ENCODE assay signal across 31 mouse cellular contexts in genomic region chr1:150886267-150886666, GRCm38 (mm10).
"Had no signal": no experiment of that assay in that cellular context is flagged by ENCODE, and none has a peak within 500 bp of the region (broad histone marks: within the 10 kb centered on the region; RNA-seq: fewer than 3 reads in every experiment).

No protein-coding gene starts in this region.

- H3K27me3 ChIP-seq: limb, embryonic 12.5 days; limb, embryonic 13.5 days; limb, embryonic 15.5 days; liver, embryonic 12.5 days; liver, embryonic 13.5 days; liver, embryonic 15.5 days; lung, embryonic 15.5 days; megakaryocyte, embryonic 14.5 days; midbrain, embryonic 12.5 days; midbrain, embryonic 13.5 days; midbrain, embryonic 15.5 days; neural tube, embryonic 12.5 days had no signal

- H3K27ac ChIP-seq: left cerebral cortex, adult 2 months; limb, embryonic 10.5 days; limb, embryonic 12.5 days; limb, embryonic 13.5 days; limb, embryonic 15.5 days; liver, embryonic 12.5 days; liver, embryonic 13.5 days; liver, embryonic 14.5 days; liver, embryonic 15.5 days; lung, embryonic 15.5 days; macrophage; midbrain, embryonic 10.5 days; midbrain, embryonic 12.5 days; midbrain, embryonic 13.5 days; midbrain, embryonic 15.5 days; neural tube, embryonic 12.5 days had no signal

- H3K4me3 ChIP-seq: left cerebral cortex, adult 2 months; limb, embryonic 10.5 days; limb, embryonic 12.5 days; limb, embryonic 13.5 days; limb, embryonic 15.5 days; liver, embryonic 12.5 days; liver, embryonic 13.5 days; liver, embryonic 15.5 days; lung, embryonic 15.5 days; megakaryocyte, embryonic 14.5 days; midbrain, embryonic 10.5 days; midbrain, embryonic 12.5 days; midbrain, embryonic 13.5 days; midbrain, embryonic 15.5 days; myocyte; neural tube, embryonic 12.5 days had no signal

- DNase-seq: left cerebral cortex, postnatal 4 days; liver; liver, embryonic 13.5 days; liver, postnatal 0 days; lung, adult 18-20 months; lung, adult 2 months; lung, embryonic 14.5 days; lung, postnatal 14 days; lung, postnatal 36 days; lung, postnatal 4 days; midbrain, embryonic 14.5 days had no signal

- H3K9me3 ChIP-seq: limb, embryonic 10.5 days; limb, embryonic 12.5 days; limb, embryonic 13.5 days; limb, embryonic 15.5 days; liver, embryonic 12.5 days; liver, embryonic 13.5 days; liver, embryonic 15.5 days; lung, embryonic 15.5 days; megakaryocyte, embryonic 14.5 days; midbrain, embryonic 10.5 days; midbrain, embryonic 12.5 days; midbrain, embryonic 13.5 days; midbrain, embryonic 15.5 days; neural tube, embryonic 12.5 days had no signal

- H3K36me3 ChIP-seq: limb, embryonic 10.5 days; limb, embryonic 12.5 days; limb, embryonic 13.5 days; limb, embryonic 15.5 days; liver, embryonic 12.5 days; liver, embryonic 13.5 days; liver, embryonic 15.5 days; lung, embryonic 15.5 days; midbrain, embryonic 10.5 days; midbrain, embryonic 12.5 days; midbrain, embryonic 13.5 days; midbrain, embryonic 15.5 days; neural tube, embryonic 12.5 days had no signal

- H3K4me1 ChIP-seq: limb, embryonic 10.5 days; limb, embryonic 12.5 days; limb, embryonic 13.5 days; liver, embryonic 12.5 days; liver, embryonic 13.5 days; liver, embryonic 15.5 days; lung, embryonic 15.5 days; megakaryocyte, embryonic 14.5 days; midbrain, embryonic 10.5 days; midbrain, embryonic 12.5 days; midbrain, embryonic 13.5 days; midbrain, embryonic 15.5 days; neural tube, embryonic 12.5 days had no signal

- H3K9ac ChIP-seq: limb, embryonic 12.5 days; limb, embryonic 13.5 days; limb, embryonic 15.5 days; liver, embryonic 12.5 days; liver, embryonic 13.5 days; liver, embryonic 14.5 days; liver, embryonic 15.5 days; liver, postnatal 0 days; lung, embryonic 14.5 days; lung, embryonic 15.5 days; midbrain, embryonic 12.5 days; midbrain, embryonic 13.5 days; midbrain, embryonic 15.5 days; neural tube, embryonic 12.5 days had no signal

- ATAC-seq: liver, embryonic 12.5 days; liver, postnatal 0 days; midbrain, embryonic 13.5 days; midbrain, embryonic 15.5 days; midbrain, embryonic 16.5 days had no signal

- H3K4me2 ChIP-seq: limb, embryonic 12.5 days; limb, embryonic 13.5 days; limb, embryonic 15.5 days; liver, embryonic 11.5 days; liver, embryonic 12.5 days; liver, embryonic 13.5 days; liver, embryonic 15.5 days; lung, embryonic 14.5 days; lung, embryonic 15.5 days; midbrain, embryonic 11.5 days; midbrain, embryonic 12.5 days; midbrain, embryonic 13.5 days; midbrain, embryonic 15.5 days; neural tube, embryonic 12.5 days had no signal
